23 mouse cellular contexts compared by ENCODE assay signal in genomic region chr5:136266077-136266476, GRCm38 (mm10). TPM values are rescaled to one million over a fixed set of nuclear protein-coding genes. Genes with fewer than 3 reads are reported as not detected.
DNase-seq lines count a peak whose midpoint lies in the region; ATAC-seq and TF ChIP-seq lines count a peak whose summit lies in the region.
"Had no signal": no experiment of that assay in that cellular context is flagged by ENCODE, and none has a peak within 500 bp of the region (broad histone marks: within the 10 kb centered on the region; RNA-seq: fewer than 3 reads in every experiment).

No protein-coding gene starts in this region.

- no peak for DNase-seq in frontal cortex, adult 2 months (ENCODE audit: extremely low spot score in 1 of 2, low spot score in 1 of 2)
- DNase-seq in testis, postnatal 14 days (ENCODE audit: low spot score), result no peak
- no peak for DNase-seq in ovary, postnatal 14 days (ENCODE audit: low spot score)
- DNase-seq in hindbrain, embryonic 10.5 days (ENCODE audit: low spot score), result no peak
- DNase-seq: adrenal gland, adult 2 months; adrenal gland, postnatal 14 days; adrenal gland, postnatal 36 days; B cell, adult 2 months; cerebellum, adult 11-12 months; cerebellum, adult 2 months; cerebellum, adult 9-10 months; cerebellum, postnatal 10 days; cerebellum, postnatal 25 days had no signal

- ATAC-seq in frontal cortex, adult (ENCODE audit: low TSS enrichment), result 0 out of 2 replicates have a peak, but pooled peaks have one; percentile 24
- peak; percentile 53; the same call in 1 of the 2 replicates for ATAC-seq in stomach, embryonic 16.5 days (ENCODE audit: insufficient read depth, low FRiP score)
- ATAC-seq: CD4-positive, CD25-positive, alpha-beta regulatory T cell, adult 4 months; forebrain, embryonic 13.5 days; forebrain, embryonic 15.5 days had no signal

- no peaks in the 10 kb centered on the region for H3K9me3 ChIP-seq in stomach, embryonic 16.5 days (replicated peaks; ENCODE audit: control insufficient read depth, low read length)
- H3K9me3 ChIP-seq in hindbrain, embryonic 10.5 days, result no peaks in the 10 kb centered on the region
- H3K9me3 ChIP-seq: embryonic facial prominence, embryonic 10.5 days; embryonic facial prominence, embryonic 12.5 days; forebrain, embryonic 13.5 days; forebrain, embryonic 15.5 days; G1E had no signal

- H3K9ac ChIP-seq in stomach, embryonic 16.5 days (ENCODE audit: low read length), result no peak overlapping the region
- H3K9ac ChIP-seq: embryonic facial prominence, embryonic 12.5 days; forebrain, embryonic 13.5 days; forebrain, embryonic 15.5 days had no signal

- no peak overlapping the region; the same call in 1 of the 2 replicates for H3K27ac ChIP-seq in testis, adult 2 months (ENCODE audit: control insufficient read depth, insufficient read depth, low read depth, low read length)
- H3K27ac ChIP-seq in stomach, embryonic 16.5 days (ENCODE audit: low read length), result no peak overlapping the region
- no peak overlapping the region for H3K27ac ChIP-seq in hindbrain, embryonic 10.5 days
- H3K27ac ChIP-seq: embryonic facial prominence, embryonic 10.5 days; embryonic facial prominence, embryonic 12.5 days; forebrain, embryonic 13.5 days; forebrain, embryonic 15.5 days had no signal

- TF ChIP-seq POLR2A in testis, adult 2 months (IDR thresholded peaks at IDR 0.05; ENCODE audit: control insufficient read depth, low read depth, low read length), result no peak

- peak overlapping the region; percentile 10; the same call in 1 of the 2 replicates for H3K4me3 ChIP-seq in testis, adult 2 months (ENCODE audit: control insufficient read depth, low read depth, low read length)
- H3K4me3 ChIP-seq in stomach, embryonic 16.5 days (replicated peaks; ENCODE audit: low read length), result no peak overlapping the region
- H3K4me3 ChIP-seq in hindbrain, embryonic 10.5 days, result no peak overlapping the region
- H3K4me3 ChIP-seq: embryonic facial prominence, embryonic 10.5 days; embryonic facial prominence, embryonic 12.5 days; forebrain, embryonic 13.5 days; forebrain, embryonic 15.5 days had no signal

- 67% methylated on average over 7 of the region's 7 CpGs for WGBS in stomach, embryonic 16.5 days
- WGBS in hindbrain, embryonic 10.5 days, result 80% methylated on average over 7 of the region's 7 CpGs

- no peak overlapping the region for H3K4me2 ChIP-seq in stomach, embryonic 16.5 days (ENCODE audit: low read depth, low read length)
- H3K4me2 ChIP-seq: embryonic facial prominence, embryonic 12.5 days; forebrain, embryonic 13.5 days; forebrain, embryonic 15.5 days had no signal

- no peaks in the 10 kb centered on the region for H3K36me3 ChIP-seq in testis, adult 2 months (ENCODE audit: control insufficient read depth, insufficient read depth, low read length)
- no peaks in the 10 kb centered on the region for H3K36me3 ChIP-seq in stomach, embryonic 16.5 days (ENCODE audit: control insufficient read depth, insufficient read depth, low read length)
- peaks cover 6% of the 10 kb centered on the region for H3K36me3 ChIP-seq in hindbrain, embryonic 10.5 days
- H3K36me3 ChIP-seq: embryonic facial prominence, embryonic 12.5 days; forebrain, embryonic 15.5 days; G1E had no signal

- peaks cover 4% of the 10 kb centered on the region; the same call in 1 of the 2 replicates for H3K4me1 ChIP-seq in testis, adult 2 months (ENCODE audit: control insufficient read depth, insufficient read depth, low read length)
- peaks cover 8% of the 10 kb centered on the region; the same call in 1 of the 2 replicates for H3K4me1 ChIP-seq in stomach, embryonic 16.5 days (ENCODE audit: control insufficient read depth, insufficient read depth, low read length)
- peaks cover 6% of the 10 kb centered on the region for H3K4me1 ChIP-seq in hindbrain, embryonic 10.5 days (replicated peaks)
- H3K4me1 ChIP-seq: embryonic facial prominence, embryonic 12.5 days; forebrain, embryonic 13.5 days; forebrain, embryonic 15.5 days had no signal

- H3K27me3 ChIP-seq in testis, adult 2 months (ENCODE audit: control insufficient read depth, insufficient read depth, low read length), result no peaks in the 10 kb centered on the region
- H3K27me3 ChIP-seq in stomach, embryonic 16.5 days (ENCODE audit: control insufficient read depth, insufficient read depth, low read length), result no peaks in the 10 kb centered on the region
- H3K27me3 ChIP-seq in hindbrain, embryonic 10.5 days (ENCODE audit: insufficient read depth, poor library complexity, severe bottlenecking), result no peaks in the 10 kb centered on the region
- H3K27me3 ChIP-seq: CH12.LX; embryonic facial prominence, embryonic 12.5 days; forebrain, embryonic 13.5 days; forebrain, embryonic 15.5 days had no signal

- TF ChIP-seq CTCF in testis, adult 2 months (IDR thresholded peaks at IDR 0.05; ENCODE audit: control insufficient read depth, insufficient read depth, insufficient replicate concordance, low read depth, low read length), result no peak

RNA-seq across cellular contexts. Expression of gene Sh2b2, which starts 19.7 kb away (rescaled TPM):
- 11.2 and 12.1 TPM in 2 replicates for polyA plus RNA-seq in frontal cortex, adult 2 months (2012; rRNA removed)
- 2.0 and 2.3 TPM in 2 replicates for polyA plus RNA-seq in testis, adult 2 months (2012; rRNA removed)
- 1.7 and 2.3 TPM in 2 replicates for polyA plus RNA-seq in stomach, embryonic 16.5 days (2015; fragmentation: Nextera tagmentation; extraction: Ambion mirVana)
- 14.1 and 17.3 TPM in 2 replicates for polyA plus RNA-seq in hindbrain, embryonic 10.5 days (2016; fragmentation: Nextera tagmentation; extraction: Ambion mirVana)
- polyA plus RNA-seq: G1E had no signal
